Mouse (Mus musculus): ENCODE measurements around the gene Ercc4. TPM values are rescaled to one million over a fixed set of nuclear protein-coding genes. Genes with fewer than 3 reads are reported as not detected.

Gene Ercc4
- 11.1 and 13.8 TPM in 2 replicates for polyA plus RNA-seq (2012; rRNA removed)

DNA sequence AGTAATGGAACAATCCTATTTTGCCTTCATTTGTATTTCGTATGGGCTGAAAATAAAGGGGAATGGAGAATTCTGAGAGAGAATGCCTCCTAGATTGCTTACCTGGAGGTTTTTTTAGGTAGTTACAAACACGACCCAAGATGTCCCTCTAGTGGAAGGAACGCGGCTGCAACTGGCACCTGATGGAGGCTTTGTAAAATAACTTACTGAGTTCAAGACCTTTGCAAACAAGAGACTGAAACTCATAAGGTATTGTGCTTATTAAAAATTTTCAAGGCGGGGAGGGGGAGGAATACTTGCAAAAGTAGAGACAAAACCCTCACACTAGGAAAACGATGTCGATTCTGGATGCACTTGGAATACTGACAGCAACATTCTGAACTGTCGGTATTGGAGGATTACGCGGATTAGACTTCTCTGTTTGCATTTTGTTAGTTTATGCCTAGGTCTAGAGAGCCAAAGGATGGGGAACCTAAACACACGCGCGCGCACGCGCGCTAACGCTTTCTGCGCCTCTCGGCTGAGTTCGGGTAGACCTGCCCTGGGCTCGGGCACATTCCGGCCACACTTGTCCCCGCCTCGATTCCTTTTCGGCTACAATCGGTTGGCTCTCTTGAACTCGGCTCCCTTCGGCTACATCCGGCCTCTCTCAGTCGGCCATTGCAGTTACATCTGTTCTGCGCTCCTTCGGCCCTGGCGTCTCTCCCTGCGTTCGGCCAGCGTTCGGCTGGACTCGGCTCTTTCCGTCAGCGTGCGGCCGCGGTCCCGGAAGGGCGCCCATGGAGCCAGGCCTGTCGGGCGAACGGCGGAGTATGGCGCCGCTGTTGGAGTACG, at the start of gene Ercc4:
Ercc4 (plus strand) TSS at position 529 of the 834 bp plus-strand sequence.
- peak; percentile 95 to 98 for DNase-seq (ENCODE audit: low read depth in 1 of 2, low spot score in 2 of 2)
- peak within 1 kb of the TSS; percentile 77 for H3K4me3 ChIP-seq (ENCODE audit: extremely low read depth, insufficient read depth, insufficient read length)
- 1% methylated on average over 53 of the region's 53 CpGs for WGBS
- peak within 1 kb of the TSS; percentile 62 for H3K27ac ChIP-seq (ENCODE audit: insufficient read depth, low read length)
- H3K4me1 ChIP-seq (ENCODE audit: control insufficient read depth, insufficient read depth, insufficient read length), result peaks cover 6% of the 10 kb centered on the region; the same call in 1 of the 2 replicates
- H3K27me3 ChIP-seq (ENCODE audit: control insufficient read depth, insufficient read depth, low read length), result no peaks in the 10 kb centered on the region
- no peak for TF ChIP-seq CTCF (IDR thresholded peaks at IDR 0.05; ENCODE audit: extremely low read depth, insufficient read depth, insufficient read length, insufficient replicate concordance)
- TF ChIP-seq POLR2A (IDR thresholded peaks at IDR 0.05; ENCODE audit: low read depth, low read length), result peak; percentile 84
- peaks cover 12% of the 10 kb centered on the region for H3K36me3 ChIP-seq (ENCODE audit: control insufficient read depth, insufficient read depth, low read length)

DNA sequence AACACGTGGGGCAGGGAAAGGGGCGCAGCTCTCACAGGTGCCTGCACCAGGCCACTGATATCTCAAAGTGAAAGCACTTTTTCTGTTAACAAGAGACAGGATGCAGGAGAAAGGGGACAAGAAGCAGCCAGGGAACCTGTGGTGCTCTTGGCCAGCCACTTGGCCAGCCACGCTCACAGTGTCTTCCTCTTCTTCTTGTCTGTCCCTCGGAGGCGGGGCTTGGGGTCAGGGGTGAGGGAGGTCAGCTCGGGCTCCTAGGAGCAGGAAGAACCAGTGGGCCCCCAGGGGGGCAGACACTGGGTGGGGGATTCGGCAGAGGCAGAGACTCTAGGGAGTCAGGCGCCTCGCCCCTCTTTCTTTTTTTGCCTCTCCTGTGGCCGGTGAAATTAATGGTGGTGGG, 48.4 kb upstream of the Ercc4 start:
- Histone ChIP-seq H3K27me3 (ENCODE audit: control insufficient read depth, insufficient read depth, low read length) (no peaks in the 10 kb centered on the region), H3K27ac (ENCODE audit: insufficient read depth, low read length) (no peak overlapping the region), H3K36me3 (ENCODE audit: control insufficient read depth, insufficient read depth, low read length) (no peaks in the 10 kb centered on the region), H3K4me3 (ENCODE audit: extremely low read depth, insufficient read depth, insufficient read length) (peak overlapping the region; percentile 2; the same call in 1 of the 2 replicates), H3K4me1 (ENCODE audit: control insufficient read depth, insufficient read depth, insufficient read length) (peaks cover 2% of the 10 kb centered on the region; the same call in 1 of the 2 replicates)
- WGBS, result 13% methylated on average over 10 of the region's 10 CpGs
- no peak for DNase-seq (ENCODE audit: low read depth in 1 of 2, low spot score in 2 of 2)
- TF ChIP-seq POLR2A (IDR thresholded peaks at IDR 0.05; ENCODE audit: low read depth, low read length) (no peak), CTCF (IDR thresholded peaks at IDR 0.05; ENCODE audit: extremely low read depth, insufficient read depth, insufficient read length, insufficient replicate concordance) (no peak)

DNA sequence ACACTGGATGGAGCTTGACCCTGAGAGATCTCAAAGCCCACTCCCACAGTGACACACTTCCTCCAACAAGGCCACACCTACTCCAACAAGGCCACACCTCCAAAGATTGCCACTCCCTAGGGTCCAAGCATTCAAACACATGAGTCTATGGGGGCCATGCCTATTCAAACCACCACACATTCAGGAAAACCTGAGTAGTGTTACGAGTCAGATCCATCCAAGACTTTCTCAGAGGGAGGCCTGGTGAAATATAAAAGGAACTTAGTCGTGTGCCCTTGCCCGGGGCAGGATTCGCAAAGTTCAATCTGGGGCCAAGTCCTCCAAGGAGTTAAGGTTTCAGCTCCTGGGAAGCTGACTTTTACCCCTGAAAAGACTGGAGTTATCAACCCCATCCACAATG, 35.3 kb upstream of the Ercc4 start:
- Histone ChIP-seq H3K27me3 (ENCODE audit: control insufficient read depth, insufficient read depth, low read length) (no peaks in the 10 kb centered on the region), H3K4me1 (ENCODE audit: control insufficient read depth, insufficient read depth, insufficient read length) (no peaks in the 10 kb centered on the region), H3K4me3 (ENCODE audit: extremely low read depth, insufficient read depth, insufficient read length) (no peak overlapping the region), H3K36me3 (ENCODE audit: control insufficient read depth, insufficient read depth, low read length) (no peaks in the 10 kb centered on the region), H3K27ac (ENCODE audit: insufficient read depth, low read length) (no peak overlapping the region)
- TF ChIP-seq POLR2A (IDR thresholded peaks at IDR 0.05; ENCODE audit: low read depth, low read length) (no peak), CTCF (IDR thresholded peaks at IDR 0.05; ENCODE audit: extremely low read depth, insufficient read depth, insufficient read length, insufficient replicate concordance) (no peak)
- 90% methylated on average over 4 of the region's 4 CpGs for WGBS
- no peak for DNase-seq (ENCODE audit: low read depth in 1 of 2, low spot score in 2 of 2)

DNA sequence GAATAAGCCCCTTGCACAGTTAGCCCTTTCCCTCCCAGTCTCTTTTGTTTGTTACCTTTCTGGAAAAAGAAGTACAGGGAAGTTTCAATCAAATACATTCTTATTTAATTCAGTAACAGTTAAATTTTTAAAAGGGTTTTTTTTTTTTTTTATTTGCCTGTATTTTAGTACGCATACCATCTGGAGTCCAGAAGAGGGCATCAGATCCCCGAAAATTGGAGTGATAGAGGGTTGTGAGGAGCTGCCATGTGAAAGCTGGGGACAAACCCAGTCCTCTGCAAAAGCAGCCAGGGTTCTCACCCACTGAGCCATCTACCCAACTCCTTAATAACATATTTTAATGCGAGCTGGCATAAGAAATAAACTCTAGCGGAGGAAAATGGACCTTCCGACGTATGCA, 29.3 kb upstream of the Ercc4 start:
- no peak overlapping the region for H3K4me3 ChIP-seq (ENCODE audit: extremely low read depth, insufficient read depth, insufficient read length)
- no peak for DNase-seq (ENCODE audit: low read depth in 1 of 2, low spot score in 2 of 2)
- 73% methylated on average over 6 of the region's 6 CpGs for WGBS
- peaks cover 2% of the 10 kb centered on the region; the same call in 1 of the 2 replicates for H3K27me3 ChIP-seq (ENCODE audit: control insufficient read depth, insufficient read depth, low read length)
- no peak for TF ChIP-seq POLR2A (IDR thresholded peaks at IDR 0.05; ENCODE audit: low read depth, low read length)
- no peaks in the 10 kb centered on the region for H3K36me3 ChIP-seq (ENCODE audit: control insufficient read depth, insufficient read depth, low read length)
- no peaks in the 10 kb centered on the region for H3K4me1 ChIP-seq (ENCODE audit: control insufficient read depth, insufficient read depth, insufficient read length)
- H3K27ac ChIP-seq (ENCODE audit: insufficient read depth, low read length), result no peak overlapping the region

DNA sequence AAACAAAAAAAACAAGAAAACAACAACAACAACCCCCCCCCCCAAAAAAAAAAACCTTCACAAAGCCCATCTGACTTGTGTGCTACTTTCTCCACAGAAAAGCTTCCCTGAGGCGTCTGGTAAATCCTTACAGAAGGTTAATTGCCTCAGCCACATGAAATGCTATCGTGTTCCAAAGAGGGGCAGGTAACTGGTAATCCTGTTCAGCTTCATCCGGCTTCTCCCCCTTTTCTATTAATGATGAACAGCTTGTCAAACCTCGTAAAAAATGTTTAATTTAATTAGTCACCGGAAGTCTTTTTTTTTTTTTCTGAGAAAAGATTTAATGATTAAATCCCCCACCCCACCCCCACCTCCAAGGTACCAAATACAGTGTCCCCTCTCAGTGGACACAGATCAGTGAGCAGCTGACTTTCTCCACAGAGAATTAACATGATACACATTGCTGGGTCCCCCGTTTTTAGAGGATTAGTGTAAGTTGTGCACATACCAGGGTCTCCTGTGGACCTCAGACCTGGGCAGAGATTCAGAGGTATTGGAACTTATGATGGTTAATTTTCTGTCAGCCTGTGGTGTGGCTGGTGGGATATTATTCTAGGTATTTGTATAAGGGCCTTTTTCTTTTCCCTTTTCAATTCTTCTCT, 26.2 kb upstream of the Ercc4 start:
- TF ChIP-seq POLR2A (IDR thresholded peaks at IDR 0.05; ENCODE audit: low read depth, low read length), result no peak
- TF ChIP-seq CTCF (IDR thresholded peaks at IDR 0.05; ENCODE audit: extremely low read depth, insufficient read depth, insufficient read length, insufficient replicate concordance), result no peak
- Histone ChIP-seq H3K36me3 (ENCODE audit: control insufficient read depth, insufficient read depth, low read length) (no peaks in the 10 kb centered on the region), H3K4me3 (ENCODE audit: extremely low read depth, insufficient read depth, insufficient read length) (no peak overlapping the region), H3K27ac (ENCODE audit: insufficient read depth, low read length) (no peak overlapping the region), H3K4me1 (ENCODE audit: control insufficient read depth, insufficient read depth, insufficient read length) (no peaks in the 10 kb centered on the region), H3K27me3 (ENCODE audit: control insufficient read depth, insufficient read depth, low read length) (peaks cover 2% of the 10 kb centered on the region; the same call in 1 of the 2 replicates)
- DNase-seq (ENCODE audit: low read depth in 1 of 2, low spot score in 2 of 2), result no peak
- 85% methylated on average over 6 of the region's 6 CpGs for WGBS

DNA sequence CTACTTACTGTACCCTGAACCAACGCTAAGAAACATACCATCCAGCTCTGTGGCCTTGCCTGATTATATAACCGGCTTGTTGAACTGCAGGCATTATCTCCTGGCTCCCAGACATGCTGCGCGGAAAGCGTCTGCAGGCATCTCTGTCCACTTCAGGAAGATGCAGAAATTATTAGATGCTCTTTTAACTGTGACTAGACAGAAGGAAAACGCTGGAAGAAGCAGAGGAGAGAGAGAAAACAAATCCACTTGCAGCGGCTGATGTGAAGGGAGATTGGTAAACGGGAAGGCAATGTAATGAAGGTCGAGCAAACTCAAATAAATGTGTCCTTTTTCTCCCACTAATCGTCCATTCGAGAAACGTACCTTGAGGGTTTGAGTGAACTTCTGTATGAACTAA, 1.1 kb upstream of the Ercc4 start:
- no peak for TF ChIP-seq CTCF (IDR thresholded peaks at IDR 0.05; ENCODE audit: extremely low read depth, insufficient read depth, insufficient read length, insufficient replicate concordance)
- TF ChIP-seq POLR2A (IDR thresholded peaks at IDR 0.05; ENCODE audit: low read depth, low read length), result no peak
- no peak for DNase-seq (ENCODE audit: low read depth in 1 of 2, low spot score in 2 of 2)
- no peak overlapping the region for H3K27ac ChIP-seq (ENCODE audit: insufficient read depth, low read length)
- WGBS, result 89% methylated on average over 12 of the region's 12 CpGs
- H3K36me3 ChIP-seq (ENCODE audit: control insufficient read depth, insufficient read depth, low read length), result peaks cover 6% of the 10 kb centered on the region
- peaks cover 6% of the 10 kb centered on the region; the same call in 1 of the 2 replicates for H3K4me1 ChIP-seq (ENCODE audit: control insufficient read depth, insufficient read depth, insufficient read length)
- no peak overlapping the region for H3K4me3 ChIP-seq (ENCODE audit: extremely low read depth, insufficient read depth, insufficient read length)
- no peaks in the 10 kb centered on the region for H3K27me3 ChIP-seq (ENCODE audit: control insufficient read depth, insufficient read depth, low read length)
